Mouse (Mus musculus) C2C12 (cell line): ENCODE measurements around the gene Tap2. TPM values are rescaled to one million over a fixed set of nuclear protein-coding genes. Genes with fewer than 3 reads are reported as not detected.

ENCODE experiments used
- H3K27me3 ChIP-seq: one replicate; pipeline ENCODE4 v1.6.1; 2011; ENCODE audit not compliant: control insufficient read depth, insufficient read depth, insufficient read length
- H3K36me3 ChIP-seq: one replicate; pipeline ENCODE4 v1.6.1; 2011; ENCODE audit not compliant: control insufficient read depth, insufficient read depth
- H3K4me3 ChIP-seq: one replicate; pipeline ENCODE4 v1.5.1; 2011; ENCODE audit warnings: mild to moderate bottlenecking, control low read depth; ENCODE audit not compliant: poor library complexity, insufficient read depth, severe bottlenecking
- H3K79me2 ChIP-seq: one replicate; pipeline ENCODE4 v1.6.1; 2011; ENCODE audit not compliant: control insufficient read depth, insufficient read depth
- H3K79me3 ChIP-seq: one replicate; pipeline ENCODE4 v1.6.1; 2011; ENCODE audit warnings: low read depth, control low read depth
- H3ac ChIP-seq: one replicate; pipeline ENCODE3; 2011; ENCODE audit warnings: low read depth; ENCODE audit not compliant: control insufficient read depth, insufficient read length
- CEBPB ChIP-seq: IDR thresholded peaks from one replicate; pipeline ENCODE4 v1.6.1; 2011; ENCODE audit warnings: low read depth, mild to moderate bottlenecking, control low read depth, moderate library complexity
- CTCF ChIP-seq: IDR thresholded peaks from one replicate; pipeline ENCODE4 v1.5.1; 2011; ENCODE audit not compliant: control insufficient read depth, insufficient read depth, insufficient read length
- FOSL1 ChIP-seq: IDR thresholded peaks from one replicate; pipeline ENCODE4 v1.8.0; 2011; ENCODE audit warnings: mild to moderate bottlenecking, low read length; ENCODE audit not compliant: poor library complexity, insufficient read depth, severe bottlenecking
- MAX ChIP-seq: IDR thresholded peaks from one replicate; pipeline ENCODE4 v1.6.1; 2011; ENCODE audit warnings: mild to moderate bottlenecking, control low read depth
- MYOD1 ChIP-seq: IDR thresholded peaks from one replicate; pipeline ENCODE4 v1.6.1; 2011; ENCODE audit warnings: low read depth; ENCODE audit not compliant: control insufficient read depth, insufficient read length
- MYOG ChIP-seq: IDR thresholded peaks from one replicate; pipeline ENCODE4 v1.6.1; 2011; ENCODE audit not compliant: control insufficient read depth, insufficient read length; ENCODE audit errors: extremely low read depth
- USF1 ChIP-seq: IDR thresholded peaks from one replicate; pipeline ENCODE4 v1.6.1; 2011; ENCODE audit warnings: low read depth, mild to moderate bottlenecking, control low read depth, moderate library complexity
- polyA plus RNA-seq: library from polyadenylated mRNA; unstranded; fragments of >200 nt; fragmentation: generic; extraction: Trizol; gene quantifications from one replicate; pipeline ENCODE4 v1.2.1, GENCODE M21; 2012; ENCODE audit warnings: missing spikeins

Tap2 gene
- polyA plus RNA-seq, 1 experiment = 0.47 TPM

DNA sequence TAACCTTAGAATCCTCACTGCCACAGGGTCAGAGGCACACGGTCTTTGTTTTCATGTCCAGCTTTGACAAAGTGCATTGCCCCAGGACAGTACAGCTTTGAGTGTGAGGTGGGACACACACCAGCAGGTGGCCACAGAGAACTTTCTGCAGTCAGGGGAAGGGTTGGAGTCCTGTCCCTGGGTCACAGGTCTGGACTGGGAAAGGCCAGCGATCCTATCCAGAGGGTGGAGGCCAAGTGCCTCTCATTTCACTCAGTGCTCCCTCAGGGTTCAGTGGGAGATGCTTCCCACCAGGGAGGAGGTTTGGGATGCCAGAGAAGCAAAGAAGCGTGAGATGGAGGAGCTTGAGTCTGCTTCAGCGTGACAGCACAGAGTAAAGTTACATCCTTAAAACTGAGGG, 48.3 kb downstream of the Tap2 start:
- TF ChIP-seq MYOG (no peak), MYOD1 (no peak), CEBPB (no peak), USF1 (no peak), CTCF (no peak), MAX (no peak), FOSL1 (no peak)
- H3K79me2 ChIP-seq = no peaks in the 10 kb centered on the region
- H3K79me3 ChIP-seq = no peaks in the 10 kb centered on the region
- H3ac ChIP-seq = no peak overlapping the region
- H3K27me3 ChIP-seq = peaks cover 15% of the 10 kb centered on the region
- H3K4me3 ChIP-seq = no peak overlapping the region
- H3K36me3 ChIP-seq = no peaks in the 10 kb centered on the region

DNA sequence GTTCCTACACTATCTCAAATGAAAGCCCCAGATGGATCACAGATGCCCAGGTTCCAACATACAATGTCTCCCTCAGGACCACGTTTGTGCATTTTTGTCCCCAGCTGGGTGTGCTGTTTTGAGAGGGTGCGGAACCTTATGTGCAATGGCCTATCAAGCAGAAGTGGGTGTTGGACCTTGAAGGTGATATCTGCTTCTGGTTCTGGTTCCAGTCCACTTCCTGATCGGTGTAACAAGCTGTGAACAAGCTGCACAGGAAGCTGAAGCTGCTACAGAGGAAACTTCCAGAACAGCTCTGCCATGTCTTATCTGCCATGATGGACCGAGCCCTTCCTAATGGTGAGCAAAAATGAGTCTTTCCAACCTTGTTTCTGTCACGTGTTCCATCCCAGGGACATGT, 53.2 kb downstream of the Tap2 start:
- H3K79me2 ChIP-seq = no peaks in the 10 kb centered on the region
- no peak overlapping the region for H3K4me3 ChIP-seq

GRCm38 (mm10) chr17:34257594-34258375, 54.5 kb downstream of the Tap2 start, which contains the start of gene H2-Ab1:
Gene H2-Ab1 (plus strand): TSS chr17:34257689.
- Histone ChIP-seq H3K79me2 (no peaks in the 10 kb centered on the region), H3K4me3 (no peak within 1 kb of the TSS), H3K27me3 (peaks cover 10% of the 10 kb centered on the region), H3ac (no peak within 1 kb of the TSS), H3K36me3 (no peaks in the 10 kb centered on the region), H3K79me3 (no peaks in the 10 kb centered on the region)
- TF ChIP-seq FOSL1 (no peak), MYOD1 (no peak), USF1 (no peak), CEBPB (no peak), CTCF (no peak), MYOG (no peak), MAX (no peak)

More for the DNA sequence above, 53.2 kb downstream of the Tap2 start:
- TF ChIP-seq USF1 (no peak), MAX (no peak), CEBPB (no peak), MYOG (no peak)
- H3K27me3 ChIP-seq = peaks cover 7% of the 10 kb centered on the region
- H3K36me3 ChIP-seq = no peaks in the 10 kb centered on the region
- no peaks in the 10 kb centered on the region for H3K79me3 ChIP-seq
- H3ac ChIP-seq = no peak overlapping the region

DNA sequence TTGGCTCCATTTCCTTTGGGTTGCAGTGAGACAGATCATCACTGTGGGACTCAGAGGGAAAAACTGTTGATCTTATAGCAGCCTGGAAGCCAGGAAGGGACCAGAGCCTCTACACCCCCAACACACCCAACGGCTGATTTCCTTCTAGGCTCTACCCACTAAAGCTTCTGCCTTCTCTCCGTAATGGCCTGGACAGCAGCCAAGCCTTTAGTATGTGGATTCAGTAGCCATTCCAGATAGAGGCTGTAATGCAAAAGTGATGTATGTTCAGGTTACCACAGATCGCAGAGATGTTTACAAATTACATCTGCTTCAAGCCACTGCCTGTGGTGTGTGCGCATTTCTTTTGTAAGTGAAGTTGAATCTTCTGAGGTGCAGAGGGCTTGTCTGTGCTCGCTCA, 57.2 kb downstream of the Tap2 start:
- no peak for TF ChIP-seq MYOD1
- no peak for TF ChIP-seq CEBPB
- TF ChIP-seq FOSL1 = no peak
- TF ChIP-seq MYOG = no peak
- TF ChIP-seq MAX = no peak
- TF ChIP-seq USF1 = no peak
- no peak for TF ChIP-seq CTCF
- H3K27me3 ChIP-seq = peaks cover 14% of the 10 kb centered on the region
- no peaks in the 10 kb centered on the region for H3K79me2 ChIP-seq
- H3K4me3 ChIP-seq = no peak overlapping the region
- no peaks in the 10 kb centered on the region for H3K36me3 ChIP-seq
- H3K79me3 ChIP-seq = no peaks in the 10 kb centered on the region
- H3ac ChIP-seq = no peak overlapping the region

DNA sequence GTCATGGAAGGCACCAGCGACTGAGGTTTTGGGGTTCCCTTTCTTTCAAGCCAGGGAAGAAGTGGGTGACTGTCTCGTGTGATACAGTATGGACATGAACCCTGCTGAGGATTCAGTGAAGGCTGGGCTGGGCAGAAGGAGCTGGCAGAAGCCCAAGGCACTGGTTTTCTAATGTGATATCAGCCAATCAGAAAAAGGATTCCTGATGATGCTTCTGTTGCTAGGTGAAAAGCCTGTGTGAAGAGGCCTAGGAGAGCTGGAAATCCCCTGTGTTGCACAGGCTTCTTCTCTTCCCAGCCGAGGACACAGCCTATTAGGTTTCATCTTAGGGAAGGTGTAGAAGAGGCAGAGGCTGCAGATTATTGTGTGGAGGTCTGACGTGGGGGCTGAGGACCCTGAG, 58.2 kb downstream of the Tap2 start:
- H3K79me3 ChIP-seq = no peaks in the 10 kb centered on the region
- TF ChIP-seq CTCF (no peak), MYOG (no peak), USF1 (no peak), CEBPB (no peak), FOSL1 (no peak), MYOD1 (no peak), MAX (no peak)
- no peaks in the 10 kb centered on the region for H3K79me2 ChIP-seq
- no peak overlapping the region for H3K4me3 ChIP-seq
- H3K27me3 ChIP-seq = peaks cover 14% of the 10 kb centered on the region
- H3K36me3 ChIP-seq = no peaks in the 10 kb centered on the region
- no peak overlapping the region for H3ac ChIP-seq

GRCm38 (mm10) chr17:34263068-34263467, 59.7 kb downstream of the Tap2 start:
- H3ac ChIP-seq = no peak overlapping the region
- no peak overlapping the region for H3K4me3 ChIP-seq
- H3K79me2 ChIP-seq = no peaks in the 10 kb centered on the region
- peaks cover 19% of the 10 kb centered on the region for H3K27me3 ChIP-seq
- no peaks in the 10 kb centered on the region for H3K36me3 ChIP-seq
- H3K79me3 ChIP-seq = no peaks in the 10 kb centered on the region
- TF ChIP-seq FOSL1 = no peak
- TF ChIP-seq MYOG = no peak
- TF ChIP-seq MAX = no peak
- no peak for TF ChIP-seq CEBPB
- TF ChIP-seq MYOD1 = no peak
- TF ChIP-seq USF1 = no peak
- no peak for TF ChIP-seq CTCF
